Mouse (Mus musculus) heart, postnatal 0 days (tissue): ENCODE measurements at regions not wholly inside any gene's neighbourhood (a gene's known extent, or its start where the extent isn't known, plus 50 kb on each side); places are given as distances from the start of the nearest gene placed in this dataset.
A peak's percentile ranks its signal among the peaks of the same experiment; 100 is the strongest.

Source experiments
- ATAC-seq: fragments of 200-750 bp; cut with Nextera tagmentation; 2 replicates; pipeline ENCODE4 v1.8.0; 2017; ENCODE audit warnings: low read depth, moderate number of reproducible peaks, moderate library complexity; ENCODE audit not compliant: insufficient read depth
- DNase-seq: peaks from one replicate; pipeline ENCODE4 v3.0.0-alpha.2; 2016; ENCODE audit warnings: low spot score
- H3K27ac ChIP-seq: fragments of 300-500 bp; sonication (generic); 2 replicates; pipeline ENCODE4 v1.5.1; 2014; ENCODE audit warnings: low read depth, mild to moderate bottlenecking
- H3K27me3 ChIP-seq: fragments of 300-500 bp; sonication (generic); 2 replicates; pipeline ENCODE4 v1.6.1; 2014; ENCODE audit warnings: low read length, mixed read lengths; ENCODE audit not compliant: control insufficient read depth, insufficient read depth
- H3K36me3 ChIP-seq: fragments of 300-500 bp; sonication (generic); replicated peaks from 2 replicates; pipeline ENCODE4 v1.6.1; 2014; ENCODE audit warnings: low read length, mixed read lengths; ENCODE audit not compliant: control insufficient read depth, insufficient read depth
- H3K4me1 ChIP-seq: fragments of 300-500 bp; sonication (generic); 2 replicates; pipeline ENCODE4 v1.6.1; 2014; ENCODE audit warnings: antibody characterized with exemption; ENCODE audit not compliant: control insufficient read depth, insufficient read depth
- H3K4me2 ChIP-seq: fragments of 300-500 bp; sonication (generic); 2 replicates; pipeline ENCODE4 v1.6.1; 2014; ENCODE audit warnings: low read depth, mild to moderate bottlenecking, low read length, moderate library complexity
- H3K4me3 ChIP-seq: fragments of 300-500 bp; sonication (generic); 2 replicates; pipeline ENCODE4 v1.5.1; 2014; ENCODE audit warnings: low read depth, low read length
- H3K9ac ChIP-seq: fragments of 300-500 bp; sonication (generic); replicated peaks from 2 replicates; pipeline ENCODE4 v1.6.1; 2014; ENCODE audit warnings: low read depth, low read length, mixed read lengths
- H3K9me3 ChIP-seq: fragments of 300-500 bp; sonication (generic); replicated peaks from 2 replicates; pipeline ENCODE4 v1.6.1; 2016; ENCODE audit warnings: low read length; ENCODE audit not compliant: control insufficient read depth
- CTCF ChIP-seq: IDR thresholded peaks from 2 replicates; pipeline ENCODE4 v1.5.1; 2016; ENCODE audit warnings: antibody characterized with exemption, control low read depth, low read depth
- EP300 ChIP-seq: IDR thresholded peaks from 2 replicates; pipeline ENCODE4 v1.6.1; 2016; ENCODE audit warnings: antibody characterized with exemption, low read depth
- WGBS: fragments of 180-500 bp; shearing (Covaris S2); extraction: QIAGEN DNeasy Blood & Tissue Kit; methylation state at CpG from one replicate; pipeline ENCODE4 v1.1.7; 2014; 5-methylcytosine and 5-hydroxymethylcytosine counted together

- WGBS = 78% methylated on average over 12 of the region's 12 CpGs
- no peak for TF ChIP-seq CTCF
- TF ChIP-seq EP300 = no peak
- peaks cover 10% of the 10 kb centered on the region for H3K4me1 ChIP-seq
- H3K27me3 ChIP-seq = no peaks in the 10 kb centered on the region
- no peak overlapping the region for H3K4me2 ChIP-seq
- H3K4me3 ChIP-seq = no peak overlapping the region
- DNase-seq = no peak
- no peaks in the 10 kb centered on the region for H3K9me3 ChIP-seq
- no peak for ATAC-seq
- no peak overlapping the region for H3K27ac ChIP-seq
- no peaks in the 10 kb centered on the region for H3K36me3 ChIP-seq
- no peak overlapping the region for H3K9ac ChIP-seq
Measured at GRCm38 (mm10) chr1:35919840-35920734, 148.1 kb upstream of the Hs6st1 start.

- no peak overlapping the region for H3K4me2 ChIP-seq
- peaks cover 29% of the 10 kb centered on the region for H3K4me1 ChIP-seq
- ATAC-seq = no peak
- H3K9ac ChIP-seq = no peak overlapping the region
- no peaks in the 10 kb centered on the region for H3K9me3 ChIP-seq
- 67% methylated on average over 4 of the region's 4 CpGs for WGBS
- no peak for TF ChIP-seq EP300
- no peak for TF ChIP-seq CTCF
- no peak for DNase-seq
- H3K27me3 ChIP-seq = no peaks in the 10 kb centered on the region
- no peaks in the 10 kb centered on the region for H3K36me3 ChIP-seq
- H3K27ac ChIP-seq = peak overlapping the region; percentile 95; the same call in 1 of the 2 replicates
- H3K4me3 ChIP-seq = no peak overlapping the region
Measured at GRCm38 (mm10) chr1:35924796-35925195, 143.4 kb upstream of the Hs6st1 start.

- H3K27me3 ChIP-seq = no peaks in the 10 kb centered on the region
- H3K9me3 ChIP-seq = no peaks in the 10 kb centered on the region
- 63% methylated on average over 4 of the region's 4 CpGs for WGBS
- no peaks in the 10 kb centered on the region for H3K36me3 ChIP-seq
- H3K4me3 ChIP-seq = no peak overlapping the region
- H3K4me1 ChIP-seq = peaks cover 29% of the 10 kb centered on the region
- DNase-seq (no peak), ATAC-seq (no peak)
- TF ChIP-seq EP300 (no peak), CTCF (no peak)
- H3K9ac ChIP-seq = no peak overlapping the region
- H3K4me2 ChIP-seq = no peak overlapping the region
- H3K27ac ChIP-seq = peak overlapping the region; percentile 95
Measured at GRCm38 (mm10) chr1:35925301-35925700, 142.9 kb upstream of the Hs6st1 start.

- no peaks in the 10 kb centered on the region for H3K9me3 ChIP-seq
- H3K36me3 ChIP-seq = no peaks in the 10 kb centered on the region
- ATAC-seq (peak; percentile 91), DNase-seq (peak; percentile 88)
- H3K4me1 ChIP-seq = peaks cover 29% of the 10 kb centered on the region
- peak overlapping the region; percentile 95 for H3K27ac ChIP-seq
- 17% methylated on average over 5 of the region's 5 CpGs for WGBS
- H3K9ac ChIP-seq = 0 out of 2 replicates have a peak overlapping the region, but pooled peaks have one; percentile 1
- H3K4me2 ChIP-seq = peak overlapping the region; percentile 40
- H3K27me3 ChIP-seq = no peaks in the 10 kb centered on the region
- TF ChIP-seq EP300 (peak; percentile 80), CTCF (no peak)
- H3K4me3 ChIP-seq = no peak overlapping the region
Measured at GRCm38 (mm10) chr1:35926191-35927048, 141.8 kb upstream of the Hs6st1 start.

- H3K4me1 ChIP-seq = peaks cover 29% of the 10 kb centered on the region
- no peaks in the 10 kb centered on the region for H3K36me3 ChIP-seq
- ATAC-seq = peak; percentile 71
- 11% methylated on average over 3 of the region's 3 CpGs for WGBS
- H3K4me2 ChIP-seq = 0 out of 2 replicates have a peak overlapping the region, but pooled peaks have one; percentile 40
- H3K27ac ChIP-seq = peak overlapping the region; percentile 95
- no peaks in the 10 kb centered on the region for H3K27me3 ChIP-seq
- no peak overlapping the region for H3K4me3 ChIP-seq
- peak; percentile 73 for DNase-seq
- TF ChIP-seq CTCF (no peak), EP300 (peak; percentile 23)
- H3K9ac ChIP-seq = no peak overlapping the region
- H3K9me3 ChIP-seq = no peaks in the 10 kb centered on the region
Measured at GRCm38 (mm10) chr1:35927049-35927415, 141.2 kb upstream of the Hs6st1 start.
